Mouse (Mus musculus) embryo, embryonic 10.5 days (tissue): ENCODE data around the gene Card14.

Experiments
- DNase-seq: peaks from one replicate; pipeline ENCODE4 v3.0.0-alpha.2; 2015; ENCODE audit warnings: low spot score

The Card14 gene

DNA sequence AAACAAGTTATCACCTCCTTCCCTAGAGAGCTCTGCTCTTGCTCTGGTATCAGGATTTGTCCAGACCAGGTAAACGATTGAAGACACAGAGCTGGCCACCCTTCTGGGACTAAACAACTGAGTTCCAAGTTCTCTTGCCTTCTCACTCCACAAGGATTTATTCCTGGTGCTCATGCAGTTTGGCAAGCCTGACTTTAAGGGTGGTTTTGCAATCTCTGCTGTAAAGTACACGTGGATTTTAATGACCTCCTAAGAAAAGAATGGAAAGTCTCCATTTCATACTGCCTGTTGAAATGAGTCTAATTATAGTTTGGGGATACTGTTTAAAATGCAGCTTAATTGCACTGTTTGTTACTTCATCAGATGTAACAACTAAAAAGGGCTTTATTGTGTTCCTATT, 6.6 kb upstream of the Card14 start:
- DNase-seq = peak; percentile 3

DNA sequence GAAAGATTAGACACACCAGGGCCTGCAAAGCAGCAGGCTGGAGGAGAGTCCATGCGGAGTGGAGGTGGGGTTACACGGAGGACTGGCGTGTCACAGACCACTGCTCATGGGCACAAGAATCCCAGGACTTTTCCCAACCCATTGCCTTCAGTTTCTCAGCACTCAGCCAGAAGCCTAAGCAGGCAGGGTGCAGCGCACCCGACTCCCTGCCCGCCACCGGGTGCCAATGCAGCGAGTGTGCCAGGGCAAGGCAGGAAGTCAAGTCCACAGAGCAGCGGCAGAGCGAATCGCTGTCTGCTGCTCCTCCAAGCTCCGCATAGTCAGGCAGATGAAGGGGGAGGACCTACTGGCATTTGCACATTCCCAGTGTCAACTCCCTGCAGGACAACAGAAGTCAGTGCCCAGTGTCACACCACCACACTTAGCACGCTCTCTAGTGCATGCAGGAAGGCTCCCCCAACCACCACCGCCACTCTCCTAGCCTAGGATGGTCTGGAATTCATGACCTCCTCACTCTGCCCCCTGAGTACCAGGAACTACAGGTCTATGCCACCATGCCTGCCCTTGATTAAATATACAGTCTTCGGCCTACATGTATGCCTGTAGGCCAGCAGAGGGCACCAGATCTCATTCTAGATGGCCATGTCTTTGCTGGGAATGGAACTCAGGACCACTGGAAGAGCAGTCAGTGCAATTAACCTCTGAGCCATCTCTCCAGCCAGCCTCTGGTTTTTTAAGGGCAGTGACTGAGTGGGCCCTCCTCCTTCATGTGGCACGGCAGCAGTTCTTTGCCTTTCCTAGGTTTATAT, 2.5 kb upstream of the Card14 start:
- peak; percentile 82 for DNase-seq

DNA sequence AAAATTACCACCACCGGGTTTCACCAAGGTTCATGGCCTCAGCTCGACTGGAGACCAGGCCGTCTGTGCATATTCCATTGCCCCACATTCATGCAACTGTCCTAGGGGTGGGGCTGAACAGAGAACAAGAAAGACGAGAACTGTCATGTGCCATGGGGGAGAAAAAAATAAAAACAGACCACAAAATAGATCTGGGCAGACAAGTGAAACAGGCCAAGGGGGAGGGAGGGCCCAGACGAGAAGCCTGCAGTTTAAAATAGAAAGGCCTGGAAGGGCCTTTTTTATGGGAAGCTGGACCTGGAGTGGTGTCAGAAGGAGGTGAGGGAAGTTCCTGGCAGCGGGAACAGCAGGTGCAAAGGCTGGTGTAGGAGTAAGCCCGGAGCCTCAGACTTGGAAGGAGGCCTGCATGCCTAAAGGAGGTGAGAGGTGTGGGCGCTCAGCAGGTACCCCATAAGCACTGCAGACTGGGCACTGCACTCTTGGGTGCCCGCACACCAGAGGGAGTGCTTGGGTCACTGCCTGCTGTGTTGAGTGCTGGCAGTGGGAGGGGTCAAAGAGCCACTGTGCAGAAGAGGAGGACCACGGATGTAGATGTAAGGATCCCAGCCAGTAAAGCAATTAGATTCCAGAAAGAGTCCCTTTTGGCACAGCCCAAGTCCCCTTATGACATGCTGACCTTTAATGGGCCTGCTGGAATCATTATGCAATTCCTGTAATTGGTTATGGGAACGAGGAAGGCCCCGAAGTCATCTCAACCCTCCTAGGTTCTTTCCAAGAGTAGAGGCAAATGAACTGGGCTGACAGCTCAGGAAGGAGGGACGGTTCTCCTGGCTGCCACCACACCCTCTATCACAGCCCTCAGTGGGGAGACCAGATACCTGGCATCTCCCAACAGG, 558 bp upstream of the Card14 start:
- no peak for DNase-seq

DNA sequence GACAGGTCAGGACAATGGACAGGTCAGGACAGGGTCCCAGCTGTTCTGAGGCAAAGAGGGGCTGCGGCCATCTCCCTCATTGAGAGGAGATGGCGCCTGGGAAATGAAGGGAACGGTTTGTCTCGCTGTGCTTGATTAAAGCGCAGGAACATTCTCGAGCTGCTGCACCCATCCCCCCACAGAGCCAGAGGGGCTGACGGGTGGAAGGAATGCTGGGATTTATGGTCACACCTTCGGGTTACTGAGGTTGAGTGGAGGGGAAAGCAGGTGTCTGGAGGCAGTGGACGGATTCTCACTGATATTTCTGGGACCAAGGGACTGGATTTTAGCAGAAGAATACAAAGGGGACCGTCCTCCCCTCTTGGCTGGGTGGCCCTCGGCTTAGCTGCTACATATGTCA, 348 bp downstream of the Card14 start:
- peak; percentile 10 for DNase-seq

DNA sequence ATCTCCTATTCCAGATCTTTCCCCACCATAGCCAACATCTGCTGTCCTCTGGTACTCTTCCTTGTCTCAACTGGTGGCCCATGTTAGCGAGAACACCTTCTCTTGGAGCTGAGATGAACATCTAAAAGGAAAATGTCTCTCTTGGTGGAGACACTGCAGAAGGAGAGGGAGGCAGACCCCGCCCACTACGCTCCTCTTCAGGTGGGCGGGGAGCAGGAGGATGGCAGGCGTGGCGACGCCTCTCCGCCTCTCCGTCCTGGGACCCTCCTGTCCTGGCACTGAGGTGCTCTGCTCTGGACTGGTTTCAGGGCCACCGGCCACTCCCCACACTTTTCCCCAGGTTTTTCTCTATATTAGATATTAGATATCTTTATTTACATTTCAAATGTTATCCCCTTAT, 3.1 kb downstream of the Card14 start:
- DNase-seq = no peak

DNA sequence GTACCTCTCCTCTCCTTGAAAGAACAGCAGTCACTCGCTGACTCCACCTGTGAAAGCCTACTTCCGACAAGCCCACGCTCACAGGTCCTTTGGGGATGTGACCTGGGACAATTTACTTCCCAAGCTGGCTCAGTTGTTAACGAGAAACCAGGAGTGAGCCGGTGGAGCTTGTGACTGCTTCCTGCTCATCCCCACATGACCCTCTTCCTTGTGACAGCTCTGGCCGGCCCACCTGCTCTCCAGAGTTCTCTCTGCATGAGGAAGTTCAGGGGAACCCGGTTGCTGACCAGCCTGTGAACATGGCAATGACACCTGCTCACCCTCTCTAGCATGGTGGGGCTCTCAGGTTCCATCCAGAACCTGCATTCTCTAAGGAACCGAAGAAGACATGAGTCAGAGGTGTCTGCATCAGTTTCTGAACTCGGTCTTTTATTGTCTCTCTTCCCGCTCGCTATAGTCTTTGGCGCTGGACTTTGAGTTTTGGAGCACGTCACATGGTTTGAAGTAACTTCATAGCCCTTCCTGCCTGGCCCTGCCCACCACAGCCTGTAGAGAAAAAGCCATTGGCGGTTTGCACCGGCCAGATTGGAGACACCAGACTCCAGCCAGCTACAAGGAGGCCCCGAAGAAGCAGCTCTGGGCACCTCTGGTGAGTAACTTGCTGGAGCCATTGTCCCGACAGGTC, 6.8 kb downstream of the Card14 start:
- DNase-seq = no peak

DNA sequence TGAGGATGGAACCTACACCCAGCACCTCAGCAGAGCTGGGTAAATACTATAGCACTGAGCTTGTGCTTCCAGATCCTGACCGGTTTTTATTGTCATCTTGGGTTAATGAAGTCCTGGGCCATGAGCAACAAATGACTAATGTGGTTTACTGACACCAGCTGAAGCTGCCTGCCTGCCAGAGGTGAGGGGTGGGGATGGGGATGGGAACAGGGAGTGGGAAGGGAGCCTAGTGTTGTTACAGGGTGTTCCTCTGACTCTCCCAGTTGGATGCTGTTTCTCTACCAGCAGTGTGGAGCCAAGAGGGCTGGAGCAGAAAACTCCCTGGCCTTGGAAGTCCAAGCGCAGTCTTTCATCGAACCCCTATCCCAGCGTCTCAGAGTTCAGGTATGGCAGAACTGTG, 9.2 kb downstream of the Card14 start:
- DNase-seq = no peak

DNA sequence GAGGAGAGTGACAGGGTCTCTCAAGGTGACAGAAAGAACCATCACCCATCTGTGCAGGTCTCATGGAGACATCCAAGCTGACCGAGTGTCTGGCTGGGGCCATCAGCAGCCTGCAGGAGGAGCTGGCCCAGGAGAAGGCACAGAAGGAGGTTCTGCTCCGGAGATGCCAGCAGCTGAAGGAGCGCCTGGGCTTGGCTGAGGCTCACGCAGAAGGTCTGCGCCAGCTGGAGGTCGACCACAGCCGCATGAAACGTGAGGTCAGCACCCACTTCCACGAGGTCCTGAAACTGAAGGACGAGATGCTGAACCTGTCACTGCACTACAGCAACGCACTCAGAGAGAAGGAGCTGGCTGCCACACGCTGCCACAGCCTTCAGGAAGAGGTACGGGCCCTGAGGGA, 15.0 kb downstream of the Card14 start:
- no peak for DNase-seq

DNA sequence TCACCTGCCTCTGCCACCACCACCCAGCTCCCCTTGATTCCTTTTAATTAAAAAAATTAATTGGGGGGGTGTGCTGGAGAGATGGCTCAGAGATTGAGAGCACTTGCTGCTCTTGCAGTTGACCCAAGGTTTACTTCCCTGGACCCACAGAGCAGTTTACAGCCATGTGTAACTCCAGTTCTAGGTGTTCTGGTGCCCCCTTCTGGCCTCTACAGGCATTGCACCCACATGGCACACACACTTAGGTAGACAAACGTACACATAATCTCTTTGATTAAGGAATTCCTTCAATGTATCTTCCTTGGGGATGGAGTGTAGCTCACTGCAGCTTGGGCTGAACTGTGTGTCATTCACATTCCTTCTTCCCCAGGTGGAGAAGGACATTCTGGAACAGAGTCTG, 17.5 kb downstream of the Card14 start:
- no peak for DNase-seq

DNA sequence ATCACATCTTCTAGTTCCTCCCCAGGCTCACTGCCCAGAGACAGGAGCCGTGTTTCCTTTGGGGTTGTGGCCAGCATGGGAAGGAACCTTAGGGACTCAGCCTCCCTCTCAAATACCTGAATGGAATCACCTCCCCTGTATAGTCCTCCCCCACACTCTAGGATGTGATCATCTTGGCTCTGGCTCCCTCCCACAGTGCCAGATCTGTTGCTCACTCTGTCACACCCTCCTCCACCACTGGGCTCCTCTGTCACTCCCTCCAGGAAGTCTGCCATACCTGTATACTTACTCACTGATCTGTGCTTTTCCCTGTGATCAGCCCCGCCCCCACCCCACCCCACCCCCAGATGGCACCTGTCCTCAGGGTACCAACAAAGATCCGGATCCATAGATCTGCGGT, 23.0 kb downstream of the Card14 start:
- no peak for DNase-seq

DNA sequence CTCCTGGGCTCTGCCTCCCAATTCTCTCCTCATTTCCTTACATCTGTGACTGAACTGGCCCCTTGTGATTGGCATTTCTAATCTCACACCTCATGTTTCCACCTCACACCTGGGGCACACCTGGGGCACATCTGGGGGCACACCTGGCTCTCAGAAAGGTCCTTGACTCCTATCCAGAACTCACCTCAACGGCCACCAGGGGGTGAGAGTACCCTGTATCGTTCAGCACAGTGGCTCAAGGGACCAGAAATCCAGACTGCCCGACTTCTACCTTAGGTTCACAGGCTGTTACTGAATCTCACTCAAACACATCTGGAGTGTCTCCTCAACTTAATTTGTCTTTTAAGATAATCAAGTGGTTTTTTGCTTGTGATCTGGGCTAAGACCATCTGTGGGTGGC, 24.4 kb downstream of the Card14 start:
- DNase-seq = no peak

DNA sequence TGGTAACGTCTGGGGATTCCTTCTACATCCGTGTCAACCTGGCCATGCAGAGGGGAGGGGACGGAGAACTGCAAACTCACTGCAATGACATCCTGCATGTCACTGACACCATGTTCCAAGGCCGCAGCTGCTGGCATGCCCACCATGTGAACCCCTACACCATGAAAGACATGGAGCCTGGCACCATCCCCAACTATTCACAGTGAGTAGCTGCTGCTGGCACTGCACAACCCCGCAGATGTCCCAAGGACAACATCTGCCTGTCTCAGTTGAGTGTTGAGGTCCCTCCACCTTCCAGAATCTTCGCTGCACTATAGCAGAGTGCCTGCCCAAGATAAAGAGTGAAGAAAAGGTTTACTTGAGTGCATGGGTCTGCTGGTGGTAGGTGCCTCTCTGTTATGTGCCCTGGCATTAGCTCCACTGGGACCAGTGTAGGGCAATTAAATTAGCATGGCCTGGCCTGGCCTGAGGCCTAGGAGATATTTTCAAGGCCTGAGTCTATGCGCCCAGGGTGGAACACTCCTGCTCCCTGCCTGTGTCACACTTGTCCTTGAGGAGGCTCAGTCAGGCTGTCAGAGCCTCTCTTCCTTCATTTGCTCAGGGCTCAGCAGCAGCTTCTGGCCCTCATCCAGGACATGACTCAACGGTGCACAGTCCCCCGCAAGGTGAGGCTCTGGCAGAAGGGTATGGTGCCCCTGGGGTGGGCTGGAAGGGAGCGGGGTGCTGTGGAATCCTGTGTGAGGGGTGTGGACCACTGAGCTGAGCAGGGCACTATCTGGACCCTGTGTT, 30.9 kb downstream of the Card14 start:
- DNase-seq = no peak

DNA sequence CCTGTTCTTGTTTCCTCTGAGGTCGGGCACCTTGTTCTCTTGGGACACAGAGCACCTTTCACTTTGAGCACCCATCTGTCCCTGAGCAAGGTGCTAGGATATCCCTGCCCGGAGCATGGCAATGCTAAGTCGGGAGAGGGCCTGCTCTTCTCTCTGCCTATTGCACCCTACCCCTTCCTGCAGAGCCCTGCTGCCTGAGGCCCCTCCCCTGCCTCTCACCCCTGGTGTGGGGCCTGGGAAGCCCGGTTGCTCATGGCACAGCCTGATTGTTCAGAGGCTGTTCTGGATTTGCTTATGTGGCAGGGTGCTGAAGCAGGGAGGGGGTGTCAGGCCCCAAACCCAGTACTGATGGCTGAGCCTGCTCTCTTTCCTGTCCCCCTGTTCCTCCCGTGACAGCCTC, 31.6 kb downstream of the Card14 start:
- DNase-seq = no peak

DNA sequence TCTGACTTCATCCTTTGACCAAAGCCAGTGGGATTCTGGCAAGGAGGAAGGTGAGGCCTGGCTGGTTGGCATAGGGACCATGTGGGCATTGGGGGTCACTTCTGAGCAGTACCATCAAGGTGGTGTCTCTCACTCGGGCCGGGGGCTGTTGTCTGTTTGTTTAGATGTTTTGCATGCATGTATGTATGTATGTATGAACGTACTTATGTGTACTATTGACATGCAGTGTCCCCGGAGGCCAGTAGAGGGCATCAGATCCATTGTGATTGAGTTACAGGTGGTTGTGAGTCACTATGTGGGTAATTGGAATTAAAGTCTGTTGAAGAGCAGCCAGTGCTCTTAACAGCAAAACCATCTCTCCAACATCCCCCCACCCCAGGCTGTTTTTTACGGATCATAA, 32.1 kb downstream of the Card14 start:
- peak; percentile 92 for DNase-seq

DNA sequence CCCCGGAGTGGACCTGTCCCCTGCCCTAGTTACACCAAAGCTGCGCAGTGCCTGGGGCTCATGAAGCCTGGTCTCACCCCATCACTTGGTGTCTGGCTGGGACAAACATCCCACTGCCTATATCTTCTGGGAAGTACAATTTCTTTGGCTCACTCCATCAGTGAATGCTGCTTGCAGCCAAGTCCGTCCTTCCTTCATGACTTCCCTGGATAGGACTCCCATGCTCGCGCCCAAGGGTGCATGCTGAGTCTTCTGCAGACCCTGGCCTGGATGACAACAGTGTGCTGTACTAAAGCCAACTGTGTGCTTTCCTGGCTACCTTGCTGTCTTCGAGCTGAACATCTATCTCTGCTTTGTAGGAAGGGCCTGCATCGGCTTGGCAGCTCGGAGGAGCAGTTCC, 36.6 kb downstream of the Card14 start:
- no peak for DNase-seq

DNA sequence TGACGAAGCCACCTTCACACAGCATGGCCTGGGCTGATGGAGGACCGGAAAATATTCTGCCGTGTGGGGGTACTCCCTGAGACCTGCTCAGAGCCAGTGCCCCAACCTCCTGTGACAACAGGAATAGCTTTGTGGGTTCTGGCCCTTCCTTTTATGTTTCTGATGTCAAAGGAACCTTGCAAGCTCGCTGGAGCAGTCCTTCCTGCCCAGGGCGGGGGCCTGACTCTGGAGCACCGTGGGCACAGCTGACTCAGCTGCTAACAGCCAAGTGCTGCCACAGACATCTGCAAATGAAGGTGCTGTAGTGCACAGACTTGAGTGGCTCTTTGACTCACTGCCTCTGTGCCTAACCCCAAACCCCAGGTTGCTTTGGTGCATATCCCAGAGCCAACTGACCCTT, 37.3 kb downstream of the Card14 start:
- DNase-seq = no peak

DNA sequence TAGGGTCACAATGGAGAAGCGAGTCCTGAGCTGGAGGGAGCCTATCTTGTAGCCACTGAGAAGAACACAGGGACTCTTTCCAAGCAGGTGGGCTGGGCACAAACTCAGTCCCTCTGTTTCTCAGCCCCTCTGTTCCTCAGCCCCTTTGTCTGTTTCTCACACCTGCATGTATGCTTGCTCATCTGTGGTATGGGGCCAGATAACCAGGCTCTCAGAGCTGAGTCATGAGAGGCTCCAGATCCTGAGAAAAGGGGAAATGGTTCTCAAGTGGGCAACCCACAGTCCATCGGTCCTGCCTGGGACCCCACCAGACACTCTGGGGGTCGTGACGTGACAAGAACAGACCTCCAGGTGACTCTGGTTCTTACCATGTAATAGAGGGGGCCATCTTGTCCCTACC, 39.6 kb downstream of the Card14 start:
- DNase-seq = no peak

DNA sequence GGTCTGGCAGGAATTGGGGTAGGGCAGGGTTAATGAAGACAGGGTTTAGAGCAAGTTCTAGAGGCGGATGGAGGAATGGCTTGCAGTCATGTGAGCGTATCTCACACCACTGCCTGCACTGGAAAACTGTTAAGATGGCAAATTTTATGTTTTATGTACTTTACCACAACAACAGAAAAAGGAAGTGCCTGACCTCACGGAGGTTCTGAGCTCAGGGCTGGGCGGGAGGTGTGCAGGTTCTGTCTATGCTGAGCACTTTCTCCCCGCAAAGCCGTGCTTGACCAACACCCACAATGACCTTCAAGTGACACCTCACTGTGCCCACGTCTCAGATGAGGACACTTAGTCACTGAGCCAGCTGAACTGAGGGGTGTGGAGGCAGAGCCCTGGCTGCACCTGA, 44.5 kb downstream of the Card14 start:
- DNase-seq = no peak

DNA sequence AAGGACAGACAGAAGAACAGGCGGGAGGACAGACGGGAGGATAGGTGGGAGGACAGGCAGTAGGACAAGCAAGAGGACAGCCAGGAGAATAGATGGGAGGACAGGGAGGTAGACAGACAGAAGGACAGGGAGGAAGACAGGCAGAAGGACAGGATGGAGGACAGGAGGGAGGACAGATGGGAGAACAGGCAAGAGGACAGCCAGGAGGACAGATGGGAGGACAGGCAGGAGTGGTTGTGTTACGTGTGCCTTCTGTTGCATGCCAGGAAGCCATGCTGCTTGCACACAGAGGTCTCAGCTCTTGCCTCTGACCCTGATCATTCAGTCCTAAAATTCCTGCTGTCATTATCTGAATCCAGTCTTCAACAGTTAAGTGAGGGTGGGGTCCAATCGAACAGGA, 46.4 kb downstream of the Card14 start:
- no peak for DNase-seq

DNA sequence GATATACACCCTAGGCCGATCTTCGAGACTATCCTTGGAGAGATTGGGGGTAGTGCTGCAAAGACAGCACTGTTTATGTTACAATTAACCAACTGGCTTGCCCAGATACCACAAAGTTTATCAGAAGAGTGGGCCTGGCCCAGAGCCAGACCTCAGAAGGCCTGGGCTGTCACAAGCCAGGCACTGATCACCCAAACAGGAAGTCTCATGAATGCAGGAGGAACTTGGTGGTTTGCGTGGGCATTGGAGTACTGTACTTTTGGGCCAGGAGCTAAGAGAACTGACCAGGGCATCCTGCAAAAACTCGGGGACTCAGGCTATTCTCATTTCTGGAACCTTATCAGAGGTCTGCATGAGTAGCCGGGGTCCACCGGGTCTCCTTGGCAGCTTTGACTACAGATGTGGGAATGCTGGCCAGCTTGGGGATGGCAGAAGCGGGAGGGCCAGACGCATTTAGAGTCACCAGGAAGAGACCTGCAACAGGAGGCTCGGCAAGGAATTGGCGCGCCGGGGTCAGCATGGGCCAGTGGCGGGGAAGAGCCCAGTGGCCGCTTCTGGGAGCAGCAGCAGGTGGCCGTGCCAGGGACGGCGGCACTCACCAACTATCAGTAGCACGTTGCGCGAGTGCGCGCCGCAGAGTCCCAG, 47.4 kb downstream of the Card14 start:
- DNase-seq = peak; percentile 18
